Mouse (Mus musculus) hindbrain, embryonic 12.5 days (tissue): ENCODE measurements around the gene Plppr1. TPM values are rescaled to one million over a fixed set of nuclear protein-coding genes. Genes with fewer than 3 reads are reported as not detected.

Experiments
- ATAC-seq: fragments of 200-750 bp; cut with Nextera tagmentation; 2 replicates; pipeline ENCODE4 v1.8.0; 2017; ENCODE audit warnings: moderate TSS enrichment; ENCODE audit not compliant: low FRiP score
- H3K27ac ChIP-seq: fragments of 300-500 bp; sonication (generic); 2 replicates; pipeline ENCODE4 v1.5.1; 2016; ENCODE audit warnings: mild to moderate bottlenecking
- H3K27me3 ChIP-seq: fragments of 300-500 bp; sonication (generic); 2 replicates; pipeline ENCODE4 v1.6.1; 2016; ENCODE audit warnings: mild to moderate bottlenecking
- H3K36me3 ChIP-seq: fragments of 300-500 bp; sonication (generic); 2 replicates; pipeline ENCODE4 v1.6.1; 2016; ENCODE audit warnings: mild to moderate bottlenecking
- H3K4me1 ChIP-seq: fragments of 300-500 bp; sonication (generic); 2 replicates; pipeline ENCODE4 v1.6.1; 2016
- H3K4me2 ChIP-seq: fragments of 300-500 bp; sonication (generic); replicated peaks from 2 replicates; pipeline ENCODE4 v1.6.1; 2016; ENCODE audit warnings: mild to moderate bottlenecking
- H3K4me3 ChIP-seq: fragments of 300-500 bp; sonication (generic); 2 replicates; pipeline ENCODE4 v1.5.1; 2016; ENCODE audit warnings: mild to moderate bottlenecking
- H3K9ac ChIP-seq: fragments of 300-500 bp; sonication (generic); 2 replicates; pipeline ENCODE4 v1.6.1; 2016; ENCODE audit warnings: mild to moderate bottlenecking, moderate library complexity
- H3K9me3 ChIP-seq: fragments of 300-500 bp; sonication (generic); replicated peaks from 2 replicates; pipeline ENCODE4 v1.6.1; 2016; ENCODE audit warnings: mild to moderate bottlenecking
- whole genome bisulfite sequencing: fragments of 180-500 bp; shearing (Covaris S2); methylation state at CpG from one replicate; pipeline ENCODE4 v1.1.7; 2016; 5-methylcytosine and 5-hydroxymethylcytosine counted together
- polyA plus RNA-seq: library from polyadenylated mRNA; unstranded; fragments of >200 nt; fragmentation: Nextera tagmentation; extraction: Ambion mirVana; gene quantifications from 2 replicates; pipeline ENCODE4 v1.2.1, GENCODE M21; 2016

Plppr1 gene
- polyA plus RNA-seq, 1 experiment from 2014 or later: 29.9 TPM

DNA sequence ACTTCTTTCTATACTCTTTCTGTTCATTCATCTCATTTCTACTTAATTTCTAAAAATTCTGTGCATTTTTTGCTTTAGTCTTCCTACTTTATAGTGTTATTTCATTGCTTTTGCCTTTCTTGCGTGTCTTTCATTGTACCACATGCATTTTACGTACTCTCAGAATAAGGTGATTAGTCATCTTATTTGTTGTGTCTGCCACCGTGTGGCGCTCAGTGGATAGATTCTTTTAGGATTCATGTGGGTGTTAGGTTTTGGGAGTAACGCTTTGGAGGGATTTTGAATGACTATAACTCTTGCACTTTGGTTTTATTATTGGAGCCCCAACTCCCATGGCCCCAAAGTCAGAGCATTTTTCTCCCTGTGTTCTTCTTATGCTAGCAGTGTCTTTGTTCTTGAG, 152.5 kb downstream of the Plppr1 start:
- Histone ChIP-seq H3K4me2 (no peak overlapping the region), H3K36me3 (no peaks in the 10 kb centered on the region), H3K4me1 (peaks cover 3% of the 10 kb centered on the region; the same call in 1 of the 2 replicates), H3K9me3 (no peaks in the 10 kb centered on the region), H3K9ac (no peak overlapping the region), H3K4me3 (no peak overlapping the region), H3K27ac (no peak overlapping the region), H3K27me3 (no peaks in the 10 kb centered on the region)
- no peak for ATAC-seq
- 83% methylated on average over 5 of the region's 5 CpGs for WGBS

- no peaks in the 10 kb centered on the region for H3K27me3 ChIP-seq
- H3K36me3 ChIP-seq: no peaks in the 10 kb centered on the region
- H3K9me3 ChIP-seq: no peaks in the 10 kb centered on the region
- no peak overlapping the region for H3K4me2 ChIP-seq
- no peak overlapping the region for H3K4me3 ChIP-seq
- no peak overlapping the region for H3K9ac ChIP-seq
- no peak overlapping the region for H3K27ac ChIP-seq
- ATAC-seq: no peak
- peaks cover 3% of the 10 kb centered on the region; the same call in 1 of the 2 replicates for H3K4me1 ChIP-seq
- WGBS: 74% methylated on average over 11 of the region's 11 CpGs
Measured at GRCm38 (mm10) chr4:49212616-49213544, 153.8 kb downstream of the Plppr1 start.

DNA sequence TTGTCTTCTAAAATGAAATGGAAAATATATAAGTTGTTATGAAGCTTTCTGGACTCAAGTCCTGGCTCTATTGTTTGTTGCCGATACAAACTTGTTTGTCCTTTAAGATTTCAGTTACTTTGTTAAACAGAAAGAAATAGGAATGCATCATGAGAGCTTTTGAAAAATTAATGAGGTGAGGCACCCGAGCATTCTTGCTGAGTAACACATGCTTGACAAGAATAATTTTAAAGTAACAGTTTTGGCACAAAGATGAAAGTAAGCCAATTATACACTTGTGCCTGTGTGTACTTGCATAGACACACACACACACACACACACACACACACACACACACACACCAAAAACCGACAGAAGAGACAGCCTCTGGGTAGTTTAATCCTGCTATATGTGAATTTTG, 155.3 kb downstream of the Plppr1 start:
- peaks cover 3% of the 10 kb centered on the region; the same call in 1 of the 2 replicates for H3K4me1 ChIP-seq
- ATAC-seq: no peak
- no peak overlapping the region for H3K9ac ChIP-seq
- 70% methylated on average over 3 of the region's 3 CpGs for WGBS
- no peaks in the 10 kb centered on the region for H3K36me3 ChIP-seq
- H3K27ac ChIP-seq: no peak overlapping the region
- no peaks in the 10 kb centered on the region for H3K9me3 ChIP-seq
- no peaks in the 10 kb centered on the region for H3K27me3 ChIP-seq
- H3K4me3 ChIP-seq: no peak overlapping the region
- H3K4me2 ChIP-seq: no peak overlapping the region

DNA sequence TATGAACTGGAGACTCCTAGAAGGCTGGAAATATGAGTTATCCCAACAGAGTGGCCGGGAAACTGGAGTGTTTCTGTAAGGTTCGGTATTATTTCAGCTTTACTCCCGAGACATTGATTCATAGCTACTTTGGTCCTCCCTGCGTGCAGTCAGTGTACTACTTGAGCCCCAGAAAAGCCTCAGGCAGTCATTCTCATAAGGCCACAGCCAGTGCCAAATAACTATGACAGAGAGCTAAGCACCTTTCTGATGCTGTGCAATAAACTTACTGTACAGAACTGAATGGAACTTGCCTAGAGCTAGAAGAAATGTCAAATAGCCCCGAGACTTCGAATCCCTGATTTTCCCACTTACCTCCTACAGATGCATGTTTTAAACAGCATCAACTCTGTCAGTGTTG, 164.4 kb downstream of the Plppr1 start:
- Histone ChIP-seq H3K9ac (no peak overlapping the region), H3K36me3 (no peaks in the 10 kb centered on the region), H3K4me1 (no peaks in the 10 kb centered on the region), H3K4me2 (no peak overlapping the region), H3K9me3 (no peaks in the 10 kb centered on the region), H3K27ac (no peak overlapping the region), H3K27me3 (no peaks in the 10 kb centered on the region), H3K4me3 (no peak overlapping the region)
- WGBS: 76% methylated on average over 6 of the region's 6 CpGs
- no peak for ATAC-seq

GRCm38 (mm10) chr4:49225021-49225420, 165.9 kb downstream of the Plppr1 start:
- no peaks in the 10 kb centered on the region for H3K36me3 ChIP-seq
- no peak overlapping the region for H3K4me3 ChIP-seq
- H3K4me2 ChIP-seq: no peak overlapping the region
- ATAC-seq: no peak
- no peaks in the 10 kb centered on the region for H3K27me3 ChIP-seq
- H3K9ac ChIP-seq: no peak overlapping the region
- no peaks in the 10 kb centered on the region for H3K9me3 ChIP-seq
- no peaks in the 10 kb centered on the region for H3K4me1 ChIP-seq
- WGBS: 69% methylated on average over 1 of the region's 1 CpGs
- no peak overlapping the region for H3K27ac ChIP-seq

- Histone ChIP-seq H3K27me3 (no peaks in the 10 kb centered on the region), H3K4me1 (peaks cover 12% of the 10 kb centered on the region), H3K36me3 (no peaks in the 10 kb centered on the region), H3K9ac (no peak overlapping the region), H3K27ac (no peak overlapping the region), H3K9me3 (no peaks in the 10 kb centered on the region), H3K4me3 (no peak overlapping the region), H3K4me2 (no peak overlapping the region)
- WGBS: 36% methylated on average over 11 of the region's 11 CpGs
- peak; percentile 81 for ATAC-seq
Measured at GRCm38 (mm10) chr4:49232206-49233031, 173.3 kb downstream of the Plppr1 start.

- H3K27ac ChIP-seq: no peak overlapping the region
- ATAC-seq: no peak
- H3K27me3 ChIP-seq: no peaks in the 10 kb centered on the region
Measured at GRCm38 (mm10) chr4:49233032-49233406, 173.9 kb downstream of the Plppr1 start.

GRCm38 (mm10) chr4:49238111-49238510, 179.0 kb downstream of the Plppr1 start:
- Histone ChIP-seq H3K36me3 (no peaks in the 10 kb centered on the region), H3K27me3 (no peaks in the 10 kb centered on the region), H3K4me2 (no peak overlapping the region), H3K4me1 (peaks cover under 1% of the 10 kb centered on the region; the same call in 1 of the 2 replicates), H3K27ac (no peak overlapping the region), H3K9me3 (no peaks in the 10 kb centered on the region), H3K9ac (no peak overlapping the region), H3K4me3 (no peak overlapping the region)
- 87% methylated on average over 4 of the region's 4 CpGs for WGBS
- no peak for ATAC-seq

More at GRCm38 (mm10) chr4:49233032-49233406, 173.9 kb downstream of the Plppr1 start:
- 44% methylated on average over 3 of the region's 3 CpGs for WGBS
- H3K4me3 ChIP-seq: no peak overlapping the region
- peaks cover 12% of the 10 kb centered on the region for H3K4me1 ChIP-seq
- no peak overlapping the region for H3K9ac ChIP-seq
- no peak overlapping the region for H3K4me2 ChIP-seq
- H3K36me3 ChIP-seq: no peaks in the 10 kb centered on the region
- no peaks in the 10 kb centered on the region for H3K9me3 ChIP-seq

GRCm38 (mm10) chr4:49239451-49239850, 180.4 kb downstream of the Plppr1 start:
- no peak for ATAC-seq
- H3K4me1 ChIP-seq: no peaks in the 10 kb centered on the region
- H3K27me3 ChIP-seq: no peaks in the 10 kb centered on the region
- H3K4me3 ChIP-seq: no peak overlapping the region
- H3K9me3 ChIP-seq: no peaks in the 10 kb centered on the region
- no peak overlapping the region for H3K9ac ChIP-seq
- H3K27ac ChIP-seq: no peak overlapping the region
- H3K4me2 ChIP-seq: no peak overlapping the region
- no peaks in the 10 kb centered on the region for H3K36me3 ChIP-seq
- 96% methylated on average over 5 of the region's 5 CpGs for WGBS

- no peaks in the 10 kb centered on the region for H3K27me3 ChIP-seq
- 68% methylated on average over 5 of the region's 5 CpGs for WGBS
- ATAC-seq: no peak
- H3K27ac ChIP-seq: no peak overlapping the region
- H3K4me1 ChIP-seq: no peaks in the 10 kb centered on the region
- H3K4me3 ChIP-seq: no peak overlapping the region
- H3K9ac ChIP-seq: no peak overlapping the region
- no peaks in the 10 kb centered on the region for H3K9me3 ChIP-seq
- no peak overlapping the region for H3K4me2 ChIP-seq
- H3K36me3 ChIP-seq: no peaks in the 10 kb centered on the region
Measured at GRCm38 (mm10) chr4:49244791-49245190, 185.7 kb downstream of the Plppr1 start.

GRCm38 (mm10) chr4:49245274-49245673, 186.2 kb downstream of the Plppr1 start:
- Histone ChIP-seq H3K4me1 (no peaks in the 10 kb centered on the region), H3K4me2 (no peak overlapping the region), H3K36me3 (no peaks in the 10 kb centered on the region), H3K9me3 (no peaks in the 10 kb centered on the region), H3K27me3 (no peaks in the 10 kb centered on the region), H3K4me3 (no peak overlapping the region), H3K9ac (no peak overlapping the region), H3K27ac (no peak overlapping the region)
- ATAC-seq: no peak
- 89% methylated on average over 2 of the region's 2 CpGs for WGBS

- no peak for ATAC-seq
- H3K27me3 ChIP-seq: no peaks in the 10 kb centered on the region
- no peak overlapping the region for H3K4me2 ChIP-seq
- no peaks in the 10 kb centered on the region for H3K36me3 ChIP-seq
- 28% methylated on average over 3 of the region's 3 CpGs for WGBS
- no peaks in the 10 kb centered on the region for H3K4me1 ChIP-seq
- H3K4me3 ChIP-seq: no peak overlapping the region
- no peaks in the 10 kb centered on the region for H3K9me3 ChIP-seq
- H3K9ac ChIP-seq: no peak overlapping the region
- H3K27ac ChIP-seq: peak overlapping the region; percentile 9; the same call in 1 of the 2 replicates
Measured at GRCm38 (mm10) chr4:49251262-49251661, 192.2 kb downstream of the Plppr1 start.
